Mouse (Mus musculus) stomach, embryonic 15.5 days (tissue): ENCODE data around the gene Gm42669. TPM values are rescaled to one million over a fixed set of nuclear protein-coding genes. Genes with fewer than 3 reads are reported as not detected.
A peak's percentile ranks its signal among the peaks of the same experiment; 100 is the strongest.

Source experiments
- ATAC-seq: fragments of 200-750 bp; cut with Nextera tagmentation; 2 replicates; pipeline ENCODE4 v1.8.0; 2017; ENCODE audit warnings: low read depth, moderate number of reproducible peaks, moderate TSS enrichment; ENCODE audit not compliant: insufficient read depth, low FRiP score
- H3K27ac ChIP-seq: fragments of 300-500 bp; sonication (generic); 2 replicates; pipeline ENCODE4 v1.5.1; 2015; ENCODE audit warnings: mild to moderate bottlenecking, inconsistent platforms
- H3K27me3 ChIP-seq: fragments of 300-500 bp; sonication (generic); replicated peaks from 2 replicates; pipeline ENCODE4 v1.6.1; 2015; ENCODE audit warnings: inconsistent platforms
- H3K36me3 ChIP-seq: fragments of 300-500 bp; sonication (generic); 2 replicates; pipeline ENCODE4 v1.6.1; 2015; ENCODE audit warnings: inconsistent platforms
- H3K4me1 ChIP-seq: fragments of 300-500 bp; sonication (generic); 2 replicates; pipeline ENCODE4 v1.6.1; 2015; ENCODE audit warnings: inconsistent platforms
- H3K4me2 ChIP-seq: fragments of 300-500 bp; sonication (generic); 2 replicates; pipeline ENCODE4 v1.6.1; 2015; ENCODE audit warnings: mild to moderate bottlenecking, inconsistent platforms
- H3K4me3 ChIP-seq: fragments of 300-500 bp; sonication (generic); replicated peaks from 2 replicates; pipeline ENCODE4 v1.5.1; 2015; ENCODE audit warnings: inconsistent platforms
- H3K9ac ChIP-seq: fragments of 300-500 bp; sonication (generic); 2 replicates; pipeline ENCODE4 v1.6.1; 2015; ENCODE audit warnings: inconsistent platforms
- H3K9me3 ChIP-seq: fragments of 300-500 bp; sonication (generic); 2 replicates; pipeline ENCODE4 v1.6.1; 2016; ENCODE audit warnings: inconsistent platforms
- WGBS: fragments of 180-500 bp; shearing (Covaris S2); methylation state at CpG from one replicate; pipeline ENCODE4 v1.1.7; 2015; 5-methylcytosine and 5-hydroxymethylcytosine counted together
- polyA plus RNA-seq: library from polyadenylated mRNA; unstranded; fragments of >200 nt; fragmentation: Nextera tagmentation; extraction: Ambion mirVana; gene quantifications from 2 replicates; pipeline ENCODE4 v1.2.1, GENCODE M21; 2015

Gm42669 gene
- polyA plus RNA-seq, 1 experiment from 2014 or later: 0.57 TPM

DNA sequence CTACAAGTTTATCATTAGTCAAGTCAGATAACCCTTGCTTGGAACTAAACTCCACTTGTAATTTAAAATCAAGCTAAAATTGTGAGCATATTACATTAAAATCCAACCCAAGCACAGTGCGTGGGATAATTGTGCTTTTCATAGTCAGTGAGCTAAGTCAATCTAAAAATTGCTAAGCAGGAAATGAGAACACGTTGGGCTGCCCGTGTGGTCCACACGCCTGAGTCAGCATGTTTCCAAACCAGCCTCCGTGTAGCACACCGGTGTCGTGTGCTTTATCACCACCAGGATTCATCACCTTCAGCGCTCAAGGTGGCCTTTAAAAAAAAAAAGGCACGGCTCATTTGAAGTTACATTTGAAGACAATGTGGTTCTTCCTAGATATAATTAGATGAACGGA is 16.9 kb downstream of the Gm42669 start:
- Histone ChIP-seq H3K4me3 (no peak overlapping the region), H3K4me2 (no peak overlapping the region), H3K27me3 (no peaks in the 10 kb centered on the region), H3K36me3 (no peaks in the 10 kb centered on the region), H3K9ac (no peak overlapping the region), H3K27ac (no peak overlapping the region), H3K9me3 (no peaks in the 10 kb centered on the region), H3K4me1 (no peaks in the 10 kb centered on the region)
- WGBS: 79% methylated on average over 10 of the region's 10 CpGs
- no peak for ATAC-seq

DNA sequence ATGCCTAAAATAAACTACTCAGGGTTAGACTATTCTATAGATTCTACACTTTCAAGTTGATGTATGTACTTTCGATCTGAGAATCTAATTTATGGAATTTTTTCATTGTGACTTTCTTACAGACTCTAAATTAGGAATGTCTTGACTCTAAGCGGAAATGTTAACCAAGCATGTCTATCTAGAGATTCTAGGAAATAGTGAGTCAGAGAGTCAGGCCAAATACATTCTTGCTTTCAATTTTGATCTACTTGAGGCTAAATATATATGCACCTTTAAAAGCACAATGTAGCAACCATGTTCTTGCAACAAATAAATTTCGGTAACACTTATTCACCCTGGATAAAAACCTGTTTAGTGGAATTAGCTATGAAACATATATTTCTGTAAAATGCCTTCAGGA is 21.4 kb downstream of the Gm42669 start:
- ATAC-seq: no peak
- Histone ChIP-seq H3K4me3 (no peak overlapping the region), H3K4me2 (no peak overlapping the region), H3K27me3 (no peaks in the 10 kb centered on the region), H3K9me3 (no peaks in the 10 kb centered on the region), H3K36me3 (no peaks in the 10 kb centered on the region), H3K4me1 (no peaks in the 10 kb centered on the region), H3K9ac (no peak overlapping the region), H3K27ac (no peak overlapping the region)
- 87% methylated on average over 3 of the region's 3 CpGs for WGBS

DNA sequence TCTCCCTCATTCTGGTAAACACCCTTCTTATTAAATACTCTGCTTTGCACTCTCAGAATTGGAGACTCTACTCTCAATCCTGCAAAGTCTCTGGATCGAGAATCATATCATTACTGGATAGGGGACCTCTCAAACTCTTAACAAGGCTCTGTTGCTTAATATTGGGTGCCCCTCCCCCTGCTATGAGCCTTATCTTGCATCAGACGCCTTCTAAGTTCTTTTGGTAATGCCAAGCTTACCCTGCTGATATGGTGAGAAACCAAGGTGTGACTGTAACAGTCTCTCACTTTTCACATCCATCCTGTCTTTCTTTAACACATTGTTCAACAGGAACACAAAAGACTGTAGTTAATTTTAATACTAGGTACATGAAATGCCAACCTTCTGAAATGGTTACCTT is 26.2 kb downstream of the Gm42669 start:
- H3K4me3 ChIP-seq: no peak overlapping the region
- no peak for ATAC-seq
- no peaks in the 10 kb centered on the region for H3K4me1 ChIP-seq
- no peak overlapping the region for H3K4me2 ChIP-seq
- H3K9ac ChIP-seq: no peak overlapping the region
- no peak overlapping the region for H3K27ac ChIP-seq
- H3K36me3 ChIP-seq: no peaks in the 10 kb centered on the region
- H3K9me3 ChIP-seq: no peaks in the 10 kb centered on the region
- H3K27me3 ChIP-seq: no peaks in the 10 kb centered on the region
- WGBS: 67% methylated on average over 2 of the region's 2 CpGs

DNA sequence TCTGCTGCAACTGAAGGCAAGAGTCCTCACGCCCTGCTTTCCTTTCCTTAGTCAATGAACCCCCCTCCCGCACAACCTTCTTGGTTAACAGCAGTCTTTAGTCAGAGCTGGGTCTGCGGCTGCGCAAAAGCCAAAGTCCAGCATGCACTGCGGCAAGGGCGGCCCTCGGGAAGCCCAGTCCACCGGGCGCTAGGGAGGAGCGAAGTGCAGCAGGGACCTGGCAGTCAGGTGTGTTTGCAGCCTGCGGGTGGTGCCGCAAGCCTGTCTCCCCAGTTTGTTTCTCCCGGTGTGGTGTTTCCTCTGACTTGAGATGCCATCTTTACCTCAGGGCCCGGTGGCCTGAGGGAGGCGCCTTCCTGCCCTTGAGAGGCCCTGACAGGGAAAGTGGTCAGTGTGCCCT is 27.2 kb downstream of the Gm42669 start, which contains the start of gene 1700028K03Rik:
1700028K03Rik (plus strand) TSS at position 129 of the 400 bp plus-strand sequence.
- no peaks in the 10 kb centered on the region for H3K4me1 ChIP-seq
- H3K4me2 ChIP-seq: no peak within 1 kb of the TSS
- H3K27me3 ChIP-seq: no peaks in the 10 kb centered on the region
- H3K27ac ChIP-seq: no peak within 1 kb of the TSS
- ATAC-seq: no peak
- whole genome bisulfite sequencing: 71% methylated on average over 15 of the region's 15 CpGs
- H3K9ac ChIP-seq: no peak within 1 kb of the TSS
- H3K4me3 ChIP-seq: no peak within 1 kb of the TSS
- no peaks in the 10 kb centered on the region for H3K36me3 ChIP-seq
- no peaks in the 10 kb centered on the region for H3K9me3 ChIP-seq

- Histone ChIP-seq H3K4me2 (no peak overlapping the region), H3K9me3 (no peaks in the 10 kb centered on the region), H3K9ac (no peak overlapping the region), H3K4me1 (no peaks in the 10 kb centered on the region), H3K36me3 (no peaks in the 10 kb centered on the region), H3K4me3 (no peak overlapping the region), H3K27ac (no peak overlapping the region), H3K27me3 (no peaks in the 10 kb centered on the region)
- 42% methylated on average over 7 of the region's 7 CpGs for WGBS
- ATAC-seq: no peak
Observed at GRCm38 (mm10) chr5:107541696-107542095, 34.3 kb downstream of the Gm42669 start.

GRCm38 (mm10) chr5:107545927-107546326 is 38.5 kb downstream of the Gm42669 start:
- Histone ChIP-seq H3K9me3 (no peaks in the 10 kb centered on the region), H3K27ac (no peak overlapping the region), H3K36me3 (0 out of 2 replicates have a peak, but pooled peaks cover 5% of the 10 kb centered on the region), H3K4me1 (no peaks in the 10 kb centered on the region), H3K9ac (no peak overlapping the region), H3K4me2 (no peak overlapping the region), H3K4me3 (no peak overlapping the region), H3K27me3 (no peaks in the 10 kb centered on the region)
- 71% methylated on average over 4 of the region's 4 CpGs for WGBS
- no peak for ATAC-seq

DNA sequence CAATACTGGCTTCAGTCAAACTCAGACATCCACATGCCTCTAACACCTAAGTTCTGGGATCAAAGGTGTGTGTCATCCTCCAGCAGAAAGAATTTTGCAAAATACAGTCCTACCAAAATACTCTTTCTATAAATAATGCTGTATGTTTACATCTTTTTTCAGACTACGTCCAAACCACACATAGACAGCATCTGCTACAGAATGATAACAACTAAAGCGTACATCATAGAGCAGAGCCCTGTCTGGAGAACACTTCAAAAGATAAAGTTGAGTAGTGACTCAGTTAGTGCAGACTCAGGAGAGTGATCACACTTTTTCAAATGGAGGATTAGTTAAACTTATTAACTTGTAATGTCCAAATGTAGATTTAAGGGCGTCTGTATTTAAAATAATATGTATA is 40.5 kb downstream of the Gm42669 start:
- peak; percentile 87; the same call in 1 of the 2 replicates for ATAC-seq
- 76% methylated on average over 3 of the region's 3 CpGs for WGBS
- no peaks in the 10 kb centered on the region for H3K27me3 ChIP-seq
- H3K9me3 ChIP-seq: no peaks in the 10 kb centered on the region
- H3K4me3 ChIP-seq: no peak overlapping the region
- 0 out of 2 replicates have a peak, but pooled peaks cover 5% of the 10 kb centered on the region for H3K36me3 ChIP-seq
- no peak overlapping the region for H3K9ac ChIP-seq
- no peak overlapping the region for H3K27ac ChIP-seq
- no peak overlapping the region for H3K4me2 ChIP-seq
- H3K4me1 ChIP-seq: no peaks in the 10 kb centered on the region

DNA sequence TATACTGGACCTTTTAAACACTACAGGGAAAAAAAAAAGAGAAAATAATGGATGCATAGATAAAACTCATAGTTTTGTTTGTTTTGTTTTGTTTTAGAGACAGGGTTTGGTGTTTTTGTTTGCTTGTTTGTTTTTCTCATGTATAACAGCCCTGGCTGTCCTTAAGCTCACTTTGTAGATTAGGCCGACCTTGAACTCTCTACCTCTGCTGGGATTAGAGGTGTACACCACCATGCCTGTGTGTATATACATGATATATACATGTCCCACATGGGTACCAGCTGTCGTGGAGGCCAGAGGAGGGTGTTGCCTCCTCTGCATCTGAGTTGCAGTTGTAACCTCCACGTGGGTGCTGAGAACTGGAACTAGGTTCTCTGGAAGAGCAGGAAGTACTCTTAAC is 41.0 kb downstream of the Gm42669 start:
- H3K9me3 ChIP-seq: no peaks in the 10 kb centered on the region
- H3K27me3 ChIP-seq: no peaks in the 10 kb centered on the region
- no peak overlapping the region for H3K4me2 ChIP-seq
- no peak for ATAC-seq
- H3K36me3 ChIP-seq: 0 out of 2 replicates have a peak, but pooled peaks cover 5% of the 10 kb centered on the region
- no peak overlapping the region for H3K9ac ChIP-seq
- no peak overlapping the region for H3K27ac ChIP-seq
- no peak overlapping the region for H3K4me3 ChIP-seq
- 78% methylated on average over 3 of the region's 3 CpGs for WGBS
- no peaks in the 10 kb centered on the region for H3K4me1 ChIP-seq

GRCm38 (mm10) chr5:107554336-107554735 is 46.9 kb downstream of the Gm42669 start:
- ATAC-seq: no peak
- 0 out of 2 replicates have a peak, but pooled peaks cover 9% of the 10 kb centered on the region for H3K36me3 ChIP-seq
- WGBS: 56% methylated on average over 5 of the region's 5 CpGs

DNA sequence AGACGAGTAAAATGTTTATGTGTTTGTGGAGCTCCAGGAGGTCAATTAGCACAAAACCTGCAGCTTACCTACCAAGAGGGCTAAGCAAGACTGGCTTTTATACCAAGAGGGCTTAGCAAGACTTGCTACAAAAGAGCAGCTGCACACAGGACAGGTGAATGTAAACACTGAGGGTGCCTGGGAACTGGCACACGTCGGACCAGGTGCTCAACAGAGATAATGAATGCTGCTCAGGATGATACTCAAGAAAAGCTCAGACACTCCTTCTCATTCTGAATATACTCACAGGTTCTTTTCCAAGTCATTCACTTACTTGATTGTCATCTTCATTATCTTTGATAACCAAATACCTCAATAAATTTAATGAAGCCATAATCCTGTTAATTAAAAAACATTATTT is 49.5 kb downstream of the Gm42669 start:
- no peak overlapping the region for H3K27ac ChIP-seq
- H3K9ac ChIP-seq: no peak overlapping the region
- no peaks in the 10 kb centered on the region for H3K27me3 ChIP-seq
- H3K9me3 ChIP-seq: no peaks in the 10 kb centered on the region
- 0 out of 2 replicates have a peak, but pooled peaks cover 13% of the 10 kb centered on the region for H3K36me3 ChIP-seq
- no peak overlapping the region for H3K4me3 ChIP-seq
- WGBS: 40% methylated on average over 3 of the region's 3 CpGs
- no peaks in the 10 kb centered on the region for H3K4me1 ChIP-seq
- no peak overlapping the region for H3K4me2 ChIP-seq
- ATAC-seq: no peak

More at GRCm38 (mm10) chr5:107554336-107554735, 46.9 kb downstream of the Gm42669 start:
- no peak overlapping the region for H3K4me3 ChIP-seq
- no peak overlapping the region for H3K27ac ChIP-seq
- H3K9me3 ChIP-seq: no peaks in the 10 kb centered on the region
- H3K9ac ChIP-seq: no peak overlapping the region
- no peaks in the 10 kb centered on the region for H3K4me1 ChIP-seq
- no peak overlapping the region for H3K4me2 ChIP-seq
- no peaks in the 10 kb centered on the region for H3K27me3 ChIP-seq

DNA sequence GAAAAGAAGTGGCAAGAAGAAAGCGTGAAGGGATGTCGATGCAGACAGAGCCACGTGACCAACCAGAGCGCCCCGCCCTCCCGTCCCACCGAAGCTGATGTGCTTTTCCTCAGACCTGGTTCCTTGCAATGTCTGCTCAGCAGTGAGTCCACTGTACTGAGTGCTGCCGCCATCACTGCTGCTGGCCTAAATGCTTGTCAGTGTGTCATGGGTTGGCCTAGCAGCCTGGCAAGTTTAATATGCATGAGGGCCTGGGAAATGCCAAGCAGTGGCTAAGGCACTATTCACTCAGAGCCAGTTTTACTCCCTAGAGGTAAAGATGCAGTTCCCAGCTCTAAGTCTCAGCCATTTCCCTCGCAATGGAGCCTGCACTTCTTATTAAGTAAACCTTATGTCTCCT is 61.7 kb downstream of the Gm42669 start:
- Histone ChIP-seq H3K36me3 (peaks cover 32% of the 10 kb centered on the region), H3K4me2 (no peak overlapping the region), H3K4me1 (no peaks in the 10 kb centered on the region), H3K27me3 (no peaks in the 10 kb centered on the region), H3K27ac (no peak overlapping the region), H3K9ac (no peak overlapping the region), H3K9me3 (no peaks in the 10 kb centered on the region), H3K4me3 (no peak overlapping the region)
- ATAC-seq: no peak
- WGBS: 94% methylated on average over 9 of the region's 9 CpGs

DNA sequence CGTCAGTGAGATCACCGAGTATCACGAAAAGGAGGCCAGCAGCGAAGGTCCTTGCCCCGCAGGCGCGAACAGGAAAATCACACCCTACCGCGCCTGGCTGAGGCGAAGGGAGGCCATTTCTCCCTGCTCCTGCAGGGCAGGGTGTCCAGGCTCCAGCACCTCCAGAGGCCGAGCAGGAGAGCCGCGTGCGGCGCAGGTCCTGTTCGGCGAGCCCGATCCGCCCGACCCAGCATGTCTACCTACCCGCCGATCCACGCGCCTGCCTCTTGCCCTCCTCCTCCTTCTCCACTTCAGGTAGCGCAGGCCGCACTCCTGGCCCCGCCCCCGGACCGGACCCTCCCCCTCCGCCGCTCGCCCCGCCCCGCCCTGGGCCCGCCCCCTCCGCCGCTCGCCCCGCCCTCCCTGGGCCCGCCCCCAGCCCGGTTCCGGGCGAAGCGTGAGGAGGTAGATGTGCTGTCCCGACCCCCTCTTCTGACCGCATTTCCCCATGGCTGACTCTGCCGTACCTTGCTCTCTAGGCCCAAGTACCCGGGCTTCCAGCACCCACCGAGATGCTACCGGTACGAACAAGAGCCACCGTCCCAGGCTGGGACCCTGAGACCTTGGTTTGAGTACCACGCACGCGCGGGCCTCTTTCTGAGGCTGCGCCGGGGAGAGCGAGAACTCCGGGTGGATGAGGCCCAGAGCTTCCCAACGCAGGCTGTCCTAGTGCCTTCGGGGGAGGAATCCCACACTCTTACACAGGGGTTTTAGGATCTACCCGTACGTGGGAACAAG is 90.1 kb downstream of the Gm42669 start, which contains the start of the genes Rpap2 and Glmn:
Rpap2 (plus strand) TSS at position 73 of the 777 bp plus-strand sequence.
Glmn (minus strand) TSS at position 588 of the 777 bp plus-strand sequence.
- peak; percentile 95 for ATAC-seq
- H3K36me3 ChIP-seq: 0 out of 2 replicates have a peak, but pooled peaks cover 2% of the 10 kb centered on the region
- peak within 1 kb of the TSS; percentile 77 for H3K4me3 ChIP-seq
- peak within 1 kb of the TSS; percentile 76 for H3K4me2 ChIP-seq
- H3K9ac ChIP-seq: peak within 1 kb of the TSS; percentile 77
- no peaks in the 10 kb centered on the region for H3K27me3 ChIP-seq
- no peaks in the 10 kb centered on the region for H3K4me1 ChIP-seq
- H3K9me3 ChIP-seq: no peaks in the 10 kb centered on the region
- peak within 1 kb of the TSS; percentile 89 for H3K27ac ChIP-seq
- WGBS: under 1% methylated on average over 44 of the region's 64 CpGs
